Mouse (Mus musculus) frontal cortex, adult 2 months (tissue): ENCODE measurements around the gene Zdhhc6. TPM values are rescaled to one million over a fixed set of nuclear protein-coding genes. Genes with fewer than 3 reads are reported as not detected.

Experiments used
- DNase-seq, 2 experiments: peaks; one replicate each; pipeline ENCODE4 v3.0.0; 2022; ENCODE audit warnings: low spot score in 1 of 2; ENCODE audit errors: extremely low spot score in 1 of 2
- polyA plus RNA-seq: library from polyadenylated mRNA; depleted of rRNA; stranded (reverse); fragments of >200 nt; gene quantifications from 2 replicates; pipeline ENCODE4 v1.2.3, GENCODE M21; 2012; rRNA removed

Zdhhc6 gene
- polyA plus RNA-seq = 25.3 and 29.0 TPM in 2 replicates

DNA sequence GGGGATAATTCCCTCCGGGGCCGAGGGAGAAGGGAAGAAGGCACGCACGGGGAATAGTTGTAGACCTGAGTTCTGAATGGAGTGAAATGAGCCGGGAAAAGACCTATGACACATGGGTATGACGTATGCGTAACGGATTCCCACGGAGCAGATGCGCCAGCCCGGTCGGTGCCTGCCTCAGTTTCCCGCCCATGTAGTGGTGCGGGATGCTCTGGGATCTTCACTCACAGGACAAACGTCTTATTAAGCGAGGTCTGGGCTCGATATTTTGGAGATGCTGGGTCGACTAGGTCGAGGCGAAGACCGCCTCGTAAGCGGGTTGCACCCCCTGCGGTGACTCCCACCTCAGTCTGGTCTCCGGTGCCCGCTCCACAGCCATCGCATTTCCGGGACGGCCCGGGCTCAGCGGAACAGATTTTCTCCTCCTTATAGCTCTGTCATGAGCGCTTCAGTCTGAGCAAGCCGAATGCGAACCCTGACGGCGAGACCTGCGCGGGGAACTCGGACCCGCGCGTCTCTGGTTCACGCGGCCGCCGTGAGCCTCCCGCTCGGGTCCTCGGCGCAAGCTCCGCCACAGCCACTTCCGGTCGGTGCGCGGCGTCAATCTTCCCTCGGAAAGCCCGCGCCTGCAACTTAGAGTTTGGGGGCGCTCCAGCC, at the start of gene Zdhhc6:
Zdhhc6 (minus strand) TSS at position 581 of the 657 bp plus-strand sequence.
- peak; percentile 34 to 84 for DNase-seq

DNA sequence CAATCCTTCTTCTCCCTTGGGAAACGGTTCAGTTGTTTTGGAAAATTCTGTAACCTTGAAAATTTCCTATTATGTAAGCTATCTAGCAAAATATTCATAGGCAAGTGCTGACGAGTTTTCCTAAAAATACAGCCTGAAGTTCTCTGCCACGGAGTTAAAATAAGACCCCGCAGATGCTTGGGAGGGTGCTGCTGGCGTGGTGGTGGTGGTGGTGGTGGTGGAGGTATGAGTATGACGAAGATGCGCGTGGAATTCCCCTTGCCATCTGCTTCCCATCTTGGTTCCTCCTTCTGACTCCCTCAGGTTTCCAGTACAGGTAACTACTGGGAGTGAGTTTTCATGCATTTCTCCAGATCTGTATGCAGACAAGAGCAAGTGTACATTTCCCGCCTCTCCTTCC, 46.8 kb upstream of the Zdhhc6 start:
- DNase-seq = peak; percentile 53 to 80

DNA sequence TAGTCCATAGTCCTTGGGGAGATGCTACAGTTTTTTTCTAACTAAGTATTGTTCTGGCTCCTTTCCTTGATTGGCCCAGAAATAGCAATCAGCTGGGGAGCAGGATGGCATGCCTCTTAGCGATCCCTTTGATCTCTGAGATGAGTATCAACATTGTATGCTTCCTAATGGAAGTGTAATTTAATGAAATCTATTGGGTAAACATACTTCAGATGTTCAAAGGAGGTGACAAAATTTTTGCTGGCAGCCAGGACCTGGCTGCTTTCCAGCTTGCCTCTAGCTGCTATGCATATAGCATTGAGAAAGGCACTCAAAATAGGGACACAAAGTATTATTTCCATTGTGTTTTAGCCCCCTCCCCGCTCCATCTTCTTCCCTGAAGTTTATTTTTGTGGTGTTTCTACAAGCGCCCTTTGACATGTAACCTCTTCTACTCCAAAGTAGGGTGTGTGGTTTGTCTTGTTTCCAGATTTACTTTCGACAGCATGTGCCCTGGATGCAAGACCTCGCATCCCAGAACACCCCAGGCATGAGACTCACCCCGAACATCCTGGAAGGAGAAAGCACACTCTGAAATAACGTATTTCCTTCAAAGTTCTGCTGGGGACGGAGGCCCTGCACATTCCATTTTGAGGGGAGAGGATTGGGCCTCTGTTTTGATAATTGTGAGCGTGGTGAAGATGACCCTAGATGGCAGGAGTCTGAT, 35.0 kb upstream of the Zdhhc6 start:
- DNase-seq = no peak

DNA sequence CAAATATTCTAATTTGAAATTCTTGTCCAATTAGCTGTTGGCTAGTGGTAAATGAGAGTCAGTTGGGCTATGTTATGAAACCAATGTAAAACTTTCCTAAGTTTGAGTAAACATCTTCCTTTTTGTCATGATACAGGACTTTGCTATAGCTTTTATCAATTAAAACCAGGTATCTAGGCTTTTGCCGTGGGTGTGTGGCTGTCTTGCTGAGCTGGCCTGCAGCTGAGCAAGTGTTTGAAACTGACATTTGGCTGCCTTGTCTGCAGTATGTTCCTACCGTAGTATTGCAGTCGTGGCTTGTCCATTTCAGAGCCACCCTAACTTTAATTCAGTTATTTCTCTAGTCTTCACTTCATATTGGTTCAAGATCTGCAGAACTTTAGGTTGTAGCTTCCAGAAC, 32.4 kb upstream of the Zdhhc6 start:
- no peak for DNase-seq

DNA sequence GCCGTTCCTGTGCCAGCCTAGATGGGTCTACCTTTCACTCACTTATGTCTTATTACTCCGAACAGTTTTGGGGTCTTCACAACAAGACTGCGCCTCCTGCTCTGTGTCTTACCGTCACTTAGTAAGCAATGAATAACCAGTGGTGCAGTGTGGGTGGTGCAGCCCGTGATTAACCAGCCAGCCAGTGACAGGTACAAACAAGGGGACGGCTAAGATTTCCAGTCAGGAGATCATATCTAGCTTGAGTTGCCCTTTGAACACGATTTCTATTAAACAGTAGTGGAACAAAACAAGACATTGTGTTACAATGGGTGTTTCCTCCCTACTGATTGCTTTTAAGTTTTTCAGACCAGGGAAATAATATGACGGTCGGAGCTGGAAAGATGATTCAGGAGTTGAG, 27.4 kb upstream of the Zdhhc6 start:
- no peak for DNase-seq

DNA sequence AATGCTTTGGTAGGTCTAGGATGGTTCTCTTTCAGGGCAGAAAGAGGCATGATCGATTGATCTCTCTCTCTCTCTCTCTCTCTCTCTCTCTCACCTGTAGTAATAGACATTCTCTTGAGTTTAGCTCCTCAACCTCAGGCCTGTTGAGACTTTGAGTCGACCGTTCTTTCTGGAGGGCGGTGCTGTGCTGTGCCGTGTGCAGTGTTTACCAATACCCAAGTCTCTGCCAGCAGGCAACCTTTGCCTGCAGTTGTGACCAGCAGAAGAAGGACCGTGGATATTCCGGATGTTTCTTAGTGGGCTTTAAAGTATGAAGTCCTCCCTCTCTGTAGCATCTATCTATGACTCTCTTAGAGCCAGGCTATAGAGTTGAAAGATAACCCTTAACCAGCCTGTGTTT, 26.6 kb upstream of the Zdhhc6 start:
- DNase-seq = no peak

DNA sequence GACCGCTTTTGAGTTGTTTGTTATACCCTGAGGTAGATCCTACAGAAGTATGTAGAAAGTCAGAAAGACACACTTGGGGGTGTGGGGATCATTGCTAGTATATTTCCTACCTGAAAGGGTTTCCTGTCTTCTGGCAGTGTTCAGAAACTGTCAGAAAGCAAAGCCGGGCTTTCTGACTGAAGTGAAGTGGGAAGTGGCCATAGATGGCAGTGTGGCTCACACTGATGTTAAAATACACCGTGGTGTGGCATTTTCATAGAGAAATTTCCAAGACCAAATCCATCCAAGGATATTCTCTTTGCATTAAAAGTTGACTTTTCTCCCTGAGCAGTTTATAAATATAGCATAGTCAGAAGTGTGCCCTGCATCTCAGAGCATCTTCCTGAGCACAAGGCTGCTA, 25.5 kb upstream of the Zdhhc6 start:
- no peak for DNase-seq

DNA sequence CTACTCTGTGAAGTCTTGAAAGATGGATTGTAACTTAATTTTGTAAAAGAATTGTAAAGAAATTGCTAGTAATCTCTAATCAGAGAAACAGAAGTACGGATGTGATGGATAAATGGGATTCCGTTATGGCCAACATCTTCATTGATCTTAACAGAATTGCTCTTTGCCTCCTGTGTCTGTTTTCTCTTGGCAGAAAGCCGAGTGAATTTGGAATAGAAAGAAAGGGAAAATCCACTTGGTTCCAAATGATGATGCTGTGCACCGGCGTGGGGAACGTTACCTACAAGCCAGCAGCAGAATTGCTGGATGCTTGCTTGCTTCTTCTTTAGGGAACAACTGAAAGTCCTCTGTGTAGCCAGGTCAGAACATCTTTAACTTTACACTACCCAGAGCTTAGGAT, 24.7 kb upstream of the Zdhhc6 start:
- DNase-seq = no peak

DNA sequence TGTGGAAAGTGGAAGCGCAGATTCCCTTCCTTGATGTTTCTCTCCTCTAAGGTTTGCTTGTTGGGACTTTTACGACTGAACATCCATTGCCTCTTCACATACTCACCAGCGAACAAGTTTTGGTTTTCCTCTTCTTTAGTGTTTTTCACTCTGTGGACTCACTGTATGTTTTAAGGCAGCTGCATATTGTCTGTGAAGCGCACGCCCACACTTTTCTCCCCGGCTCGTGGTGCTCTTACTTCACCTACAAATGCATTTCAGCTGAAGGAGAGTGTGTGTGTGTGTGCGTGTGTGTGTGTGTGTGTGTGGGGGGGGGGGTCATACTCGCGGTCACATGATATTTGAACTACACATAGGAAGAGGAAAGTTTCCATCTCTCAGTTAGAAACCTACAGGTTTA, 21.8 kb upstream of the Zdhhc6 start:
- no peak for DNase-seq

DNA sequence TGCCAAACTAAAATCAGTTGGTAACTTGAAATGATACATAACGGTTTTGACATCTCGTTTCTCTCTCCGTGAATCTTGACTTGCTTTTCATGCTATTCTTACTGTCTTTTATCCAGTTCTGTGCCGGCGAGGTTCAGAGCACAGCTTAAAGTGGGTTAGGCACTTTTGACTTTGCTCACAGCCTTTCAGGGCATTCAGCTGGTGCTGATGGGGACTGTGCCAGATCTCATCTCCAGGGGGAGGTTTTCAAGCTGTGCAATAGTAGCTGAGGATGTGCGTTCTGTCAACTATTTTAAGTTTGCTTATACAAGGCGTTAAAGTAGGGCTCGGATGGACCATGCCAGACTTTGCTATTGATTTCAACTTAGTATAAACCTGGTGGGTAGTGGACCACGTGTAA, 21.2 kb upstream of the Zdhhc6 start:
- DNase-seq = no peak

DNA sequence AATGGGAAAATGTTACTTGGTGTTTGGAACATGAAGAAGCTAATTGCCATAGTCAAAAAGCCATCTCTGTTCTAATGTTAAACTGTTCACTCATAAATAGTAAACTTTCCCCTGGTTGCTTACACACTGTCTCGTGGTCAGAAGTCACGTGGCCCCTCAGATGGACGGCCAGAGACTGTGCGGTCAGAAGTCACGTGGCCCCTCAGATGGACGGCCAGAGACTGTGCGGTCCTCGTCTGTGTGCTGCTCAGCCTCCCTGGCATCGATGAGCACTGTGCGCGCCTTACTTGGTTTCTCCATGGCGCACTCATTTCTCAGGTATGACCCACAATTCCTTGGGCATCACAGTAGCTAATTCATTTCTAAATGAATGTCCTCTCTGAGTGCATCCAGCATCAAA, 20.6 kb upstream of the Zdhhc6 start:
- no peak for DNase-seq

DNA sequence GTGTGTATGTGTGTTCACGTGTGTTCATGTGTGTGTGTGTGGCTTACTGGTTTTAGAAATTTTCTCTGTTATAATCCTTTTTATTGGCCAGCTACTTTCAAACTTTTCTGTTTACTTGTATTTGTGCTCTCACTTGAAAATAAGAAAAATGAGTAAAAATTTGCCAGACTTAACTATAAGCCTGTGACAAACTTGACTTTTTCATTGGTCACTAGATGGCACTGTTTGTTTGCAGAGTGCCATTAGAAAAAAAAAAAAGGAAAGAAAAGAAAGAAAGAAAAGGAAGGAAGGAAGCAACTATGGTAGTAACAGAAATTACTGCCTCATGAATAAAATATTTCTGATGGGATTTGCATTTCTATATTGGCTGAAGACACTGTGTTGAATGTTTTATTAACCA, 20.0 kb upstream of the Zdhhc6 start:
- DNase-seq = peak in 1 of 2 experiments; percentile 62

DNA sequence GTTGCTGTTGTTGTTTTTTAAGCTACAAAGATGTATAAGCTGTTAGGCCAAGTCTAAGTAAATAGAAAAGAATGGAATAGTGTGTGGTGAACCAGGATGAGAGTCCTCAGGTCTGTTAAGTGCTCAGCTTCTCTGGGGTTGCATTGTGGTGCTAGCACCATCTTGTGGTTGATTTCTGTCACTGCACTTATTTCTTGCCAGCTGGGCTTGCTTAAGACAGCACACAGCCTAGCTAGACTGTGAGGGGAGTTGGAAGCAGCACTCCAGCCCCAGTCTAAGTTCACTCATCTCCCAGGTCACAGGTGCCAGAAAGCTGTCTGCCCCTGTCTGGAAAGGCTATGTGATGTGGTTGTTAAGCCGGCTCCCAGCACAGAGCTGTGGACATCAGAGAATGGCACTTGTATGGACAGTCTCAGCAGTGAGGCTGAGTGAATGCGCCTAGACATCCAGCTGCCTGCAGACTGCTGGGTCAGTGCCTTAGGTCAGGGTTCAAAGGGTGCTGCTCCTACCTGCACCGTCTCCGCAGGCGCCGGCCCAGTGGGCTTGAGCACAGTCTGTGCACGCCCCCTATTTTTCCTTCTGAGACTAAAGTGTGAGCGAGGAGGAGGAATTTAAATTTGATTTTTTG, 16.9 kb upstream of the Zdhhc6 start:
- peak; percentile 60 to 89 for DNase-seq

DNA sequence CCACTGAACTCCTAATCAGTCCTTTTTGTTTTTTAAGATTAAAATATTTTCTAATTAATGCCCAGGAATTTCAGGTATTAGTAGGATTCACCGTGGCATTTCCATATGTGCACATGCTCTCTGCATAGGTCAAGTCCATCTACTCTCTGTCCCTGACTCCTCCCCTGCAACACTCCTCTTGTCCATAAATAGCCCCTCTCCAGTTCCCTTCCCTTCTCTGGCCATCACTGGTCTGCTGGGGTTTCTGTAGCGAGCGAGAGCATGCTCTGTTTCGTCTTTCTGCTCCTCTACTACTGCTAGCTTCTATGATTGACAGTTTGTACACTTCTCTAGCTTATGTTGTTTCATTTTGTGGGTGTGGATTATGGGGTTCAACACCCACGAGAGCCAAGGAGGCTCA, 15.9 kb upstream of the Zdhhc6 start:
- DNase-seq = no peak

DNA sequence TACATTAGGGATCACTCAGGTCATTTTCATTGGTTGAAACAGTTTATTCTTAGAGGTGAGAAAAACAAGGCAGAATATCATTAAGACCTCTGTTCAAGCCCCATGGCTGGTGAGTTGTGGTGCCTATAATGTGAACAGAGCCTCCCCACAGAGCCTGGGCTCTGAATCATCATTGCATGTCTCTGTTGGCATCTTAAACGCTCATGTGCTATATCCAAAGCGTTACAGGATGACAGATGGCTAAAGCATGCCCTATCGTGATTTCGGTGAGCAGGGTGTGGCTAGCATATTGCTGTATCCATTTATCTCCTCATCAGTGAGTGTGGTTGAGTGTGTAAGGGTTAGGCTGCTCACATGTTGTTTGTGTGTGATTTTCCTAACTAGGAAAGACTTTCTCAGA, 11.7 kb upstream of the Zdhhc6 start:
- DNase-seq = no peak

DNA sequence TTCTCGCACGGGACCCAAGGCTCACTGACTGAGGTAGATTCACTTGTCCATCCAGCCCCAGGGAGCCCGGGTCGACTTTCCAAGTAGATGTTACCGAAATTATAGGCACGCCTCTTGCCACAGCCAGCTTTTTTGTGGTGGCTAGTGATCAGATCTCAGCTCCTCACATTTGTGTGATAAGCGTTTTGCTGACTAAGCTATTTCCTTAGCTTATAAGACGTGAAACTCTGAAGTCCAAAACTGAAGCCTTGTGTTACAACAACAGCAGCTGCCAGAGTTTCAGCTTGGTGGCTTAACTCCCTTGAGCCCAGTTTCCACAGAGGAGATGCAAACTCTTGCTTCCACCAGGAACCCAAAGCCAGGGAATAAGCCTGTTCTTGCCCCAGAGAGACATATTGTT, 6.8 kb upstream of the Zdhhc6 start:
- DNase-seq = no peak

DNA sequence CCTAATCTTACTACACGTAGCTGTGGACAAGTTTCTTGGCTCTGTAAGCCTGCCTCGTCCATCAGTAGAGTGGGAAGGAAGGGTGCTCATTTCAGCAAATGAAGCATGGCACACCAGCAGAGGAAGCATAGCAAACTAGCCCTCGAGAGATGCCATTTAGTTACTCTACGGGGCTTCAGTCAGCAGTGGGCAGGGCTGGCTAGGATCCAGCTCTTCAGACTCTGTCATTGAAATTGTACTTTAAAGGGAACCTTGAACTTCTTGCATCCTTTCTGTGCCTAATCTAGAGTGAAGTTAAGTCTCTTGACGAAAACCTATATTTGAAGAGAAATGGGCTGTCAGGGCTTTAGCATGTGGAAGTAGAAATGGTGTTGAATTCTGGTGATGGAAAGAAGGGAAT, 3.7 kb upstream of the Zdhhc6 start:
- DNase-seq = no peak

DNA sequence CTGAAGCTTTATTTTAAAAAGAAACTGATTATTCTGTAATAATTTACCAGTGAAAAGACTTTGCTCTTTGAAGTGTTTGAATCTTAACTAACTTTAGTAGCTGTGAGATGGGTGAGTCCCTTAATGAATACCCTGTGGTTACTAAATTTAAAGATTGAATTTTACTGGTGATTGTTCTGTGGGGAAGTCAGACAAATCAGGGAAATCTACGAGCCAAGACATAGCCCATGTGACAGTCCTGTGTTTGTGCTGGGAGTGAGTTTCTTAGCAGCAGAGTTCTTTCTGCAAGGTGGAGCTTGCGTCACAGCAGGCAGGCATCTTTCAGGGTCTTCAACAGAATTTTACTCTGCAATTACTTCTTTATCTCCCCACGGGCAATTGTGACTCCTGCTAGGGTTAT, 3.2 kb upstream of the Zdhhc6 start:
- DNase-seq = no peak

DNA sequence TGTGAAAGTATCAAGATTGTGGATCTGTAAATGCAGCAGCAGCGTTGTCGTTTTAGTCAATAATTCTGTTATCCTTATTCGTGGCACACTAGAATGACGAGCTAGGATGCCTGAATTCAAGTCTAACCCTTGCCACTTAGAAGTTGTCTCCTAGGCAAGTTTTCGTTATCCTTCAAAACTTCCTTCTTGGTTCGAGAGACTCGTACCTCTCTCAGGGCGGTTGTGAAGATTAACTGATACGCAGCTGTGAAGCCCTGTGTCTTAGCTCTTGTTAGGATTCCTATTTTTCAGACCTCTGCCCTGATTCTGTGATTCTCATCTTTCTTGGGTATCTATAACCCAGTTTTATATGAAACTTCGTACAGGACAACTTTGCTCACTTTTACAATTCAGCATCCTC, 1.1 kb upstream of the Zdhhc6 start:
- DNase-seq = no peak

DNA sequence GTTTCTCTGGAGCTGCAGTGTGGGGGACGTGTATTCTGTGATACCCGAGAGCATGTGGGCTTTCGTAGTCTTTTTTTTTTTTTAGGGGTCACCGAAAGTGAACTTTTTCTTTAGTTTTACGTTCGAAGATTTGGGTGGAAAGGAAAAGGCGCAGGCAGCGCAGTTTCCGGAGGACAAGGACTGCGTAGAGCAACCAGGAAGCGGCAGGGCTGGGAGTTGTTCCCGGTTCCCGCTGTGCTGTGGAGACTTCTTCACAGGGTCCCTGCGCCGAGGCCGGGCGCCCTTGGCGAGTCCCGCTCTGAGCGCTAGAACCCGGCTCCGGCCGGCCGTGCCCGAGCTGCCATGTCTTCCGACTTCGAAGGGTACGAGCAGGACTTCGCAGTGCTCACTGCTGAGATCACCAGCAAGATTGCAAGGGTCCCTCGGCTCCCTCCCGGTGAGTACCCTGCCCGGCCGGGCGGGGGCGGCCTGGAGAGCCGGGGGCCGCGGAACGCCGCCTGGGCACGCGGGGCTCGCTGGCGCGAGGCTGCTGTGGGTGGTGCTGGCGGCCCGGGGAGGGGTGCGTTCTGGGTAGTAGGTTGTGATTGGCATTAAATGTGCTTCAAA, 380 bp upstream of the Zdhhc6 start, which contains the start of gene Vti1a:
Vti1a (plus strand) TSS at position 187 of the 606 bp plus-strand sequence.
- DNase-seq = peak; percentile 76 to 91

DNA sequence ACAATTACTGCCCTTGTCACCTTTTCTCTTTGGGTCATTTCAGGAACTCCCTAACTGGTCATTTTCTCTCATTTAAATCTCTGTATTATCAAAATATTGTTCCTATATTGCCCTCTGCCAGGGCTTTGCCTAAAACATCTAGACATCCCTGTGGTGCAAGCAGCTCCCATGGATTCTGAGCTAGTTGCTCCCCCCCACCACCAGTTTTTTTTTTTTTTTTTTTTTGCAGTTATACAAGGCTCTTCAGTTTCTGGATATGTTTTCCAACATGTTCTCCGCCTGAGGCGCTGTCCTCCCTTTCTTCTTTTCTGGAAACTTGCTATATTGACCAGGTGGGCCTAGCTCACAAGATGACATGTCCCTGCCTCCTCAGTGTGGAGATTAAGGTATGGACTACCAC, 2.2 kb downstream of the Zdhhc6 start:
- no peak for DNase-seq

DNA sequence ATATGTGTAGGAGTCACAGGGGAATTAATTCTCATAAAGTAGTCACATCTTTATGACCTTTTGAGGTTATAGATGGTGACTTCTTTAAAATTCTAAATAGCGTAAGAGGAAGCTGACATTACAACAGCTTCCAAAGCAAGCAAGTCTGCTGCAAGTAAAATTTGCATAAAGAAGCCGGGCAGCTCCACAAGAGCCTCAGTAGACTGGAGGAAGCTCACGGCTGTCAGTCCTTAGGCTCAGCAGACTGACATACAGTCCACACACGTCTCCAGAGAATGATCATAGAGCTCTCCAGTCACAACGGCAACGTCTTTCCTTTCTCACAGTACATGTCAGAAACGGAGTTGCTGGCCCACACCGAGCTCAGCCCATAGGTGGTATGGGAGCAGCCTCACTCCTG, 4.0 kb downstream of the Zdhhc6 start:
- no peak for DNase-seq
